Mouse (Mus musculus): Measurements from ENCODE around the gene Rcan2.

DNA sequence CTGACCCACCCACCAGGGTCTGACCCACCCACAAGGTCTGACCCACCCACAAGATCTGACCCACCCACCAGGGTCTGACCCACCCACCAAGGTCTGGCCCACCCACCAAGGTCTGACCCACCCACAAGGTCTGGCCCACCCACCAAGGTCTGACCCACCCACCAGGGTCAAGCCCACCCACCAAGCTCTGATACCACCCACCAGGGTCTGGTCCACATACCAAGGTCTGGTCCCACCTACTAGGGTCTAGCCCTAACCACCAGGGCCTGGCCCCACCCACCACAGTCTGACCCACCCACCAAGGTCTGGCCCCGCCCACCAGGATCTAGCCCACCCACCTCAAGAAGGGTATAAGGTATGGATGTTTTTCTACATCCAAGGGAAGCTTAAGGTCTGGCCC, 15.3 kb downstream of the Rcan2 start:
- TF ChIP-seq POLR2A (IDR thresholded peaks at IDR 0.05; ENCODE audit: low read depth, low read length) (no peak), CTCF (IDR thresholded peaks at IDR 0.05; ENCODE audit: extremely low read depth, insufficient read length, insufficient replicate concordance, low read depth, low read length) (no peak)
